Mouse (Mus musculus) lung, adult 2 months (tissue): ENCODE measurements around the gene Ssh2. TPM values are rescaled to one million over a fixed set of nuclear protein-coding genes. Genes with fewer than 3 reads are reported as not detected.

Experiments used
- DNase-seq: peaks from one replicate; pipeline ENCODE4 v3.0.0; 2022
- H3K4me1 ChIP-seq: fragments of 200-500 bp; 2 replicates; pipeline ENCODE4 v1.6.1; 2011; ENCODE audit warnings: low read length; ENCODE audit not compliant: control insufficient read depth, insufficient read depth
- H3K4me3 ChIP-seq: fragments of 200-500 bp; replicated peaks from 2 replicates; pipeline ENCODE3; 2011; ENCODE audit warnings: low read depth, mild to moderate bottlenecking, control low read depth, low read length; ENCODE audit errors: extremely low read depth
- CTCF ChIP-seq: fragments of 200-500 bp; IDR thresholded peaks from 2 replicates; pipeline ENCODE4 v1.5.1; 2011; ENCODE audit warnings: mild to moderate bottlenecking, low read length, control low read depth; ENCODE audit not compliant: insufficient read depth
- POLR2A ChIP-seq: fragments of 200-500 bp; IDR thresholded peaks from 2 replicates; pipeline ENCODE4 v1.6.1; 2011; ENCODE audit warnings: low read depth, mild to moderate bottlenecking, control low read depth, low read length, borderline replicate concordance; ENCODE audit errors: extremely low read depth
- WGBS: fragments of 180-500 bp; shearing (Covaris S2); methylation state at CpG from one replicate; pipeline ENCODE4 v1.1.7; 2018; 5-methylcytosine and 5-hydroxymethylcytosine counted together
- polyA plus RNA-seq: library from polyadenylated mRNA; depleted of rRNA; stranded (reverse); fragments of >200 nt; gene quantifications from 2 replicates; pipeline ENCODE4 v1.2.3, GENCODE M21; 2012; rRNA removed

Gene Ssh2
- polyA plus RNA-seq, 1 experiment = 31.8 TPM

DNA sequence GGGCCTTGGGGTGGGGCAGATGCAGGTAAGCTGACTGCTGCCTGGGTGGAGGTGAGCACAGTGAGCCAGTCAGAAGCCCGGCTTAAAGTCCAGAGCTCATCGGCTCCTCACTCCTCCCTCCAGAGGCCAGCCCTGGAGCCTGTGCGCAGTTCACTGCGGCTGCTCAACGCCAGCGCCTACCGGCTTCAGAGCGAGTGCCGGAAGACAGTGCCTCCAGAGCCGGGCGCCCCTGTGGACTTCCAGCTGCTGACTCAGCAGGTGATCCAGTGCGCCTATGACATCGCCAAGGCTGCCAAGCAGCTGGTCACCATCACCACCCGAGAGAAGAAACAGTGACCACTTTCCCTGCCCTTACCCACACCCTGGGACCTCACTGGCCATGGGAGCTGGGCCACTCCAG, 290.2 kb downstream of the Ssh2 start:
- 80% methylated on average over 14 of the region's 14 CpGs for WGBS
- Histone ChIP-seq H3K4me3 (no peak overlapping the region), H3K4me1 (peaks cover 21% of the 10 kb centered on the region)
- TF ChIP-seq CTCF = no peak
- TF ChIP-seq POLR2A = no peak
- DNase-seq = peak; percentile 8

DNA sequence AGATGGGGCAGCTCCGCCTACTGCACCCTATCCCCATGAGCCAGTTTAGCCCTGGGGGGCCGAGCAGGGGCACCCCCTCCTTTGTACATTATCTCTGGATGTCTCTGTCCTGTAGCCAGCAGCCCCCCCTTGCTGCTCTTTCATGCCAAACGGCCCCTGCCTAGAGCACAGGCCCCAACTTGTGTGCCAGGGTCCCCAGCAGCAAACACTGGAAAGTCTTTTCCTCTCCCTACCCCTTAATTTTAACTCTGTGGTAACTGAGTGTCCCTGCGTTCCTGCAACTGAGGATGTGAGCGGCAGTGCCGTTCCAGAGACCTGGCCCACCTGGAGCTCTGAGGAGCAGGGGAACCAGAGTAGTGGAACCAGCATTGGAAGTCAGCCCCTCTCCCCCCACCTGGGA, 290.9 kb downstream of the Ssh2 start:
- Histone ChIP-seq H3K4me1 (peaks cover 21% of the 10 kb centered on the region), H3K4me3 (no peak overlapping the region)
- WGBS = 82% methylated on average over 6 of the region's 6 CpGs
- peak; percentile 3 for DNase-seq
- TF ChIP-seq POLR2A = no peak
- no peak for TF ChIP-seq CTCF

DNA sequence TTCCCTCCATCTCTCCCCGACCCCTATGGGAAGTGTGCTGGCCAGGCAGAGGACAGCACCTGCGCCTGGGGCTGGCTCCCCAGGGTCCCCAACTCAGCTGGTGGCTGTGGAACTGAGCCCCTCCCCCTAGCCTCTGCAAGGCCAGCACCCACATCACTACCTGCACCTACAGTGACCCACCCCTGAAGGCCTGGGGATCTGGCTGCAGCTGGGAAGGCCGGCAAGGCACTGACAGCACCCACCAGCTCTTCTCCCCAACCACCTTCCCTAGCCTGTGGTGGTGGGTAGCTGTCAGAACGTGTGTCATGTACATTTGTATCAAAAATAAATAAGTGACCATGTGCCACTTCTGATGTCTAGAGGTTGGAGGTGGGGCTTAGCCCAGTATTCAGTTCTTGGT, 291.3 kb downstream of the Ssh2 start:
- WGBS = 65% methylated on average over 4 of the region's 4 CpGs
- Histone ChIP-seq H3K4me3 (no peak overlapping the region), H3K4me1 (peaks cover 23% of the 10 kb centered on the region)
- TF ChIP-seq CTCF (no peak), POLR2A (no peak)
- DNase-seq = no peak

DNA sequence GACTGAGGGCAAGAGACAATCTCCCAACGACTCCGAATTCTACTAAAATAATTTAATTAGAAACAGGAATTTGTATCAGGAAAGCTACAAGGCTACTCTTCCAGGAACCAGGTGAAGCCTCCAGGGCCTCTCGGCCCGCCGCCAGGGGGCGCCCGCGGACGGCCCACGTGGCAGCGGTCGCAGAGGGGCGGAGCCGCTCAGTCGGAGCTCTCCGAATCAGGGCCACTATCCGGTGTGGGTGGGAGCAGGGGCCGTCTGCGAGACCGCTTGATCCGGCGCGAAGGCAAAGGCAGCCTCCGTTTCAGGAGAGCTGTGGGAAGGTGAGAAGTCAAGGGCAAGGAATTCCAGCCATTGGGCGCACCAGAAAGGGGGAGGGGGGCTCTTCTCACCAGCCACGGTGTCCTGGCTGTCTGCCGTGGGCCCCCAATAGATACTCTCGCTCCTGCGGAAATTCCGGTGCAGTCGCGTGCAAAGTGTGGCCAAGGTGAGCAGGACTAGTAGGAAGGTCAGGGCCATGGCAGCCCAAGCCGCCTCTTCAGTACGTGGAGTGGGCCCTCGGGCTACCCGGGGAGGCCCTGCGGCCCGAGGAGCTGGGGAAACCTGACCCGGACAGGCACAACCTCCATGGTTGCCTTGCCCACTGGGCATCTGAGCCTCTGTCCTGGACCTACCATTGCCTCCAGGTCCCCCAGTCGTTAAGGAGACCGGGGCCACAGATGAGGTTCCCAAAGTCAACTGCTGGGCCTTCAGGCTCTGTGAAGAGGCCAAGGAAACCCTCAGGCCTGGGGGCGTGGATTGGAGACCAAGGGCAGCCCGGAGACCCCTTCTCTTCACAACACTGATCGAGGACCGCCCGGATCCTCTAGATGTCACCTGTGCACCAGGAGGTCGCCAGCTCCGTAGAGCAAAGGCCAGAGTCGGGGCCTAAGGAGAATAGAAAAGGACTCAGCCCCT, 292.3 kb downstream of the Ssh2 start:
- 23% methylated on average over 49 of the region's 49 CpGs for WGBS
- peak; percentile 80 for DNase-seq
- H3K4me1 ChIP-seq = peaks cover 17% of the 10 kb centered on the region
- peak overlapping the region; percentile 64 for H3K4me3 ChIP-seq
- peak; percentile 40 for TF ChIP-seq CTCF
- TF ChIP-seq POLR2A = no peak

Other genes starting within 250 kb of the Ssh2 start
- gene Slc6a4, start 217.7 kb upstream of the Ssh2 start, polyA plus RNA-seq = 6.1 and 9.5 TPM in 2 replicates
- 0.78 and 1.8 TPM in 2 replicates for gene Nsrp1, start 137.9 kb upstream of the Ssh2 start, polyA plus RNA-seq
- gene Efcab5, start 27.3 kb upstream of the Ssh2 start, polyA plus RNA-seq = 0.45 and 0.50 TPM in 2 replicates
- gene Coro6, start 246.1 kb downstream of the Ssh2 start, polyA plus RNA-seq = 23.6 and 34.3 TPM in 2 replicates